Mouse (Mus musculus): ENCODE measurements at regions not wholly inside any gene's neighbourhood (a gene's known extent, or its start where the extent isn't known, plus 50 kb on each side); places are given as distances from the start of the nearest gene placed in this dataset.
"Not testable (repeated sequence)": the region's sequence is repeated elsewhere in the genome, so short reads cannot be mapped to it uniquely, and the experiment has no call there.

- DNase-seq (ENCODE audit: low spot score in 2 of 2) = no peak
These were observed 3447.1 kb downstream of the 9330182O14Rik start for GRCm38 (mm10) chr15:43581246-43581645.

GRCm38 (mm10) chr15:43585751-43586150, 3451.6 kb downstream of the 9330182O14Rik start:
- peak in 1 of 2 experiments; percentile 5 for DNase-seq (ENCODE audit: low spot score in 2 of 2)

GRCm38 (mm10) chr15:43588021-43588420, 3453.9 kb downstream of the 9330182O14Rik start:
- DNase-seq (ENCODE audit: low spot score in 2 of 2) = peak; percentile 64 to 79

- no peak for DNase-seq (ENCODE audit: low spot score in 2 of 2)
These were observed 3473.5 kb downstream of the 9330182O14Rik start for GRCm38 (mm10) chr15:43607700-43608099.

GRCm38 (mm10) chr15:43609901-43610300, 3475.7 kb downstream of the 9330182O14Rik start:
- peak; percentile 4 for DNase-seq (ENCODE audit: low spot score in 2 of 2)

GRCm38 (mm10) chr15:43614004-43614661, 3480.0 kb downstream of the 9330182O14Rik start:
- DNase-seq (ENCODE audit: low spot score in 2 of 2) = no peak

GRCm38 (mm10) chr15:43615727-43616126, 3481.6 kb downstream of the 9330182O14Rik start:
- DNase-seq (ENCODE audit: low spot score in 2 of 2) = no peak

GRCm38 (mm10) chr15:43624431-43624965, 3490.3 kb downstream of the 9330182O14Rik start:
- DNase-seq (ENCODE audit: low spot score in 2 of 2) = no peak

- no peak for DNase-seq (ENCODE audit: low spot score in 2 of 2)
These were observed 3490.9 kb downstream of the 9330182O14Rik start for GRCm38 (mm10) chr15:43625021-43625510.

- DNase-seq (ENCODE audit: low spot score in 2 of 2) = no peak
These were observed 3516.8 kb downstream of the 9330182O14Rik start for GRCm38 (mm10) chr15:43650818-43651500.

GRCm38 (mm10) chr15:43663648-43664047, 3529.5 kb downstream of the 9330182O14Rik start:
- DNase-seq (ENCODE audit: low spot score in 2 of 2) = no peak

GRCm38 (mm10) chr15:43678844-43679243, 3544.7 kb downstream of the 9330182O14Rik start:
- DNase-seq (ENCODE audit: low spot score in 2 of 2) = no peak

GRCm38 (mm10) chr15:43682176-43682575, 3548.0 kb downstream of the 9330182O14Rik start:
- no peak for DNase-seq (ENCODE audit: low spot score in 2 of 2)

GRCm38 (mm10) chr15:43691998-43692397, 3557.8 kb downstream of the 9330182O14Rik start:
- DNase-seq (ENCODE audit: low spot score in 2 of 2) = not testable (repeated sequence)

- peak; percentile 64 to 84 for DNase-seq (ENCODE audit: low spot score in 2 of 2)
These were observed 3561.3 kb downstream of the 9330182O14Rik start for GRCm38 (mm10) chr15:43695451-43695850.

GRCm38 (mm10) chr15:43717035-43717434, 3582.9 kb downstream of the 9330182O14Rik start:
- DNase-seq (ENCODE audit: low spot score in 2 of 2) = no peak

- DNase-seq (ENCODE audit: low spot score in 2 of 2) = peak; percentile 51 to 66
These were observed 3583.4 kb downstream of the 9330182O14Rik start for GRCm38 (mm10) chr15:43717559-43717958.

GRCm38 (mm10) chr15:43720916-43721315, 3586.8 kb downstream of the 9330182O14Rik start:
- DNase-seq (ENCODE audit: low spot score in 2 of 2) = peak in 1 of 2 experiments; percentile 6

GRCm38 (mm10) chr15:43735697-43736096, 3601.5 kb downstream of the 9330182O14Rik start:
- no peak for DNase-seq (ENCODE audit: low spot score in 2 of 2)

- DNase-seq (ENCODE audit: low spot score in 2 of 2) = no peak
These were observed 3624.1 kb downstream of the 9330182O14Rik start for GRCm38 (mm10) chr15:43758256-43758655.

GRCm38 (mm10) chr15:43764606-43765005, 3630.4 kb downstream of the 9330182O14Rik start:
- no peak for DNase-seq (ENCODE audit: low spot score in 2 of 2)

- DNase-seq (ENCODE audit: low spot score in 2 of 2) = no peak
These were observed 3638.6 kb downstream of the 9330182O14Rik start for GRCm38 (mm10) chr15:43772718-43773117.
